Mouse (Mus musculus): Measurements from ENCODE around the gene H2-DMb1.

GRCm38 (mm10) chr17:34188986-34189385 lies 36.1 kb downstream of the H2-DMb1 start:
- TF ChIP-seq EP300 (optimal IDR thresholded peaks at IDR 0.05) (no peak), CTCF (IDR thresholded peaks at IDR 0.05; ENCODE audit: low read depth) (no peak)

Data from stomach, postnatal 0 days (tissue).